In the genomic region with DNA sequence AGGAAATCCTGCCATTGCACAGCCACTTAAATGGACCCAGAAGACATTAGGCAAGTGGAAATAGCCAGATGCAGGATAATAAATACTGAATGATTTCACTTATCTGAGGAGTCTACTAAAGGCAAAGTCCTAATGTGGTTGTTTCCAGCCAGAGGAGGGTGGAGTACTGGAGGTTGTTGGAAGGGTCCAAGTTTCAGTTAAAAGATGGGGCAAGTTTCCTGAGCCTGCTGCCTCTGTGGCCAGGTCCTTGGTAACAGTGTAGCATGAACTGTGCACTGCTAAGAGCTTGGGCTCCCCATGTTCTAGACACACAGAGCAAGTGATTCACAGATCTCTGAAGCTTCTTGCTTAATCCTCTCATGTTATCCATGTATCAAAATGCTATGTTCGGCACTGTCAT, we compare ENCODE assay signal across 14 mouse cellular contexts. TPM values are rescaled to one million over a fixed set of nuclear protein-coding genes. Genes with fewer than 3 reads are reported as not detected.
"Had no signal": no experiment of that assay in that cellular context is flagged by ENCODE, and none has a peak within 500 bp of the region (broad histone marks: within the 10 kb centered on the region; RNA-seq: fewer than 3 reads in every experiment).

No protein-coding gene starts in this region.

- H3K4me1 ChIP-seq: liver, embryonic 15.5 days had no signal

- ATAC-seq: liver, embryonic 12.5 days had no signal

- DNase-seq: kidney, adult 9 months; kidney, postnatal 36 days; layer of hippocampus, postnatal 36 days; left cerebral cortex, postnatal 4 days; lung, adult 2 months; lung, postnatal 14 days; lung, postnatal 4 days had no signal

- H3K9me3 ChIP-seq: limb, embryonic 12.5 days; limb, embryonic 15.5 days; liver, embryonic 12.5 days; liver, embryonic 15.5 days; stomach, embryonic 15.5 days had no signal

- H3K4me2 ChIP-seq: limb, embryonic 12.5 days; limb, embryonic 15.5 days; liver, embryonic 12.5 days; liver, embryonic 15.5 days; midbrain, embryonic 11.5 days; stomach, embryonic 15.5 days had no signal

- H3K4me3 ChIP-seq: left cerebral cortex, adult 2 months; limb, embryonic 12.5 days; limb, embryonic 15.5 days; liver, embryonic 12.5 days; liver, embryonic 15.5 days; stomach, embryonic 15.5 days had no signal

- H3K9ac ChIP-seq: limb, embryonic 12.5 days; limb, embryonic 15.5 days; liver, embryonic 12.5 days; liver, embryonic 15.5 days; stomach, embryonic 15.5 days had no signal

- H3K36me3 ChIP-seq: limb, embryonic 12.5 days; limb, embryonic 15.5 days; liver, embryonic 12.5 days; liver, embryonic 15.5 days; stomach, embryonic 15.5 days had no signal

- H3K27ac ChIP-seq: left cerebral cortex, adult 2 months; limb, embryonic 12.5 days; limb, embryonic 15.5 days; liver, embryonic 12.5 days; liver, embryonic 15.5 days; stomach, embryonic 15.5 days had no signal

- H3K27me3 ChIP-seq: limb, embryonic 12.5 days; limb, embryonic 15.5 days; stomach, embryonic 15.5 days had no signal

RNA-seq across cellular contexts. Expression of gene Ntsr1, which starts 53.8 kb away (rescaled TPM):
- polyA plus RNA-seq: lung, adult 2 months had no signal
